Mouse (Mus musculus): ENCODE results near the gene Ppib. TPM values are rescaled to one million over a fixed set of nuclear protein-coding genes. Genes with fewer than 3 reads are reported as not detected.
A peak's percentile ranks its signal among the peaks of the same experiment; 100 is the strongest.

Ppib gene
- total RNA-seq, 2 experiments from 2014 or later: 172 to 181 TPM

DNA sequence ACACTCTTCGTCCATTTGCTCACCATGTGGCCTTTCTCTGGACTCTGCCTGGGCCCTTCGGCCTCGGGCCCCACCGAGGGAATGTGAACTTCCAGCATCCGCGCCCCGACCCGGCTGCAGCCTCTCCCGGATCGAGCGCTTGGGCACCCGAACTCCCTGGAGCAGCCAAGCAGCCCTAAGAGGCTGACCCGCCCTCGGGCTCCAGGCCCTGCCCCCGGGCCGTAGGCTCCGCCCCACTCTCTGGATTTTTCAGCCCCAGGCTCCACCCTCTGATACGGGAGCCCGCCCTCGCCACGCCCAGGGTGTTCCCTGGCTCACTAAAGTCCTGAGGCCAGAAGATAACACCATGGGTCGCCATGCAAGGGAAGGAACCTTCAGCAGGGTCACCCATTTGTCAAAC, 9.6 kb downstream of the Ppib start, which contains the start of gene Snx22:
Gene Snx22 (minus strand): TSS at position 137 of the 400 bp plus-strand sequence.
- intact Hi-C loops (cut with DNase I): no loop called here
- DNase-seq (ENCODE audit: low spot score in 2 of 2): peak; percentile 43 to 56

DNA sequence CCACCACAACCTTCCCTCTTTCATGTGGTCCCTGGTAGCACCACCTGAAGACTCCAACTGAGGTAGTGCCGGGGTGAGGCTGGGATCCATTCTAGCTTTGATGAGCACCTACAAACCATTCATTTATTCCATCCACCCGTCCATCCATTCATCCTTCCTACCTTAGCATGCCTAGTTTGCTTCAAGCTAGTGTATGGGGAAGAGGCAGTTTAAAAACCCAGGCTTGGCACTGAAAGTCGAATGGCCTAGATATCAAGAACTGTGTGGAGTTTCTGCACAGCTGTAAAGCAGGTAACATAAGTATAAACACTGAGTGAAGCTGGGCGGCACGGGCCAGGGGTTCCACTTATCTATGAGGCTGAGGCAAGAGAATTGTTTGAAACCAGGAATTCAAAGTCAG, 10.1 kb downstream of the Ppib start:
- intact Hi-C loops (cut with DNase I): no loop called here
- no peak for DNase-seq (ENCODE audit: low spot score in 2 of 2)

DNA sequence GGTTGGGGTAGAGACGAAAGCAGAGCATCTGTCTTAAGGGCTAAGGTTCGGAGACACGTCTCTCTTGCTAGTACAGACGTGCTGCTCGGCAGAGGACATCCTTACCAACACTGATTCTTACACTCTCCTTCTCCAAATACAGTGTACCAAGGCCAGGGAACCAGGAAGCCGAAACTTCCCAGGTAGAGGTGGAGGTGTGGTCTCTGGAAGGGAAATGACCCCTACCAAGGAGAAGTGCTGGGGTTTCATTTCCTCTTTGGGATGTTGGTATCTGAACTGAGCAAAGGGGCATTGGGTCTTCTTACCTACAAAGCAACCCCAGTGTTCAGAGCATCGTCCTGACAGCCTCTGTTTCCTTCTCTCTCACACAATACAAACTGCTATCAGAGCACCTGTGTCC, 12.7 kb downstream of the Ppib start:
- DNase-seq (ENCODE audit: low spot score in 2 of 2): no peak
- intact Hi-C loops (cut with DNase I): no loop called here

DNA sequence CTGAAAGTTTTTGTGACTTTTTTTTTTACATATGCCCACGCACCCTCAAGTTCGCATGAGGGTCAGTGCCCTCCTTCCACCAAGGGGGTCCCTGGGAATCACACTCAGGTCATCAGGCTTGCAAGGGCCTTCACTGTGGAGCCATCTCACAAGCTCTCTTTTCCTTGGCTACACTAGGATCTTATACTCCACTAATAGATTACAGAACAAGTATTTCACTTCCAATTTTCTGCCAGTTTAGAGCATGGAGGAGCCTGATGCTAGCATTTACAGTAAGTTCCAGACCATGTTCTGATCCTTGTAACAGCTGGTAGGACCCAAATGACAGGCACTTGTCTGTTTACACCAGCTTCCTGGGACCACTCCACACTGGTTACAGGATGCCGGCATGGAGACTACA, 18.1 kb downstream of the Ppib start:
- DNase-seq (ENCODE audit: low spot score in 2 of 2): no peak
- intact Hi-C loops (cut with DNase I): no loop called here

DNA sequence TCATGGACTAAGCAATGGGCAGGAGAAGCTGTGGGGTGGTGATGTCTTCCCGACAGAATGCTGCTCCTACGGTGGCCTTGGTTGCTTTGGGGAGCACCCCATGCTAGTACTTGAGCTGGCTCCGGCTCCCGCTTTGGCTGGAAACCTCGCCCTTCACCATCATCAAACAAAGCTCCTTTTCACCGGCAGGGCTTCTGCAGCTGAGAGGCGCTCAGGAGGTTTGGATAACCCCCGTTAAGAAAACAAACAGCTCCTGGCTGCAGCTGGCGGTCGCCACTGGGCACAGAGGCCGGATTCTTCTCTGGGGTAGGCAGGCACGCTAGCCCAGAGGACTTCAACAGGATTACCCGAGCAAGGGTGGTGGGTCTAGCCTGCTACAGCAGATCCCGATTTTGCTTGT, 18.5 kb downstream of the Ppib start:
- no peak for DNase-seq (ENCODE audit: low spot score in 2 of 2)
- intact Hi-C loops (cut with DNase I): no loop called here

DNA sequence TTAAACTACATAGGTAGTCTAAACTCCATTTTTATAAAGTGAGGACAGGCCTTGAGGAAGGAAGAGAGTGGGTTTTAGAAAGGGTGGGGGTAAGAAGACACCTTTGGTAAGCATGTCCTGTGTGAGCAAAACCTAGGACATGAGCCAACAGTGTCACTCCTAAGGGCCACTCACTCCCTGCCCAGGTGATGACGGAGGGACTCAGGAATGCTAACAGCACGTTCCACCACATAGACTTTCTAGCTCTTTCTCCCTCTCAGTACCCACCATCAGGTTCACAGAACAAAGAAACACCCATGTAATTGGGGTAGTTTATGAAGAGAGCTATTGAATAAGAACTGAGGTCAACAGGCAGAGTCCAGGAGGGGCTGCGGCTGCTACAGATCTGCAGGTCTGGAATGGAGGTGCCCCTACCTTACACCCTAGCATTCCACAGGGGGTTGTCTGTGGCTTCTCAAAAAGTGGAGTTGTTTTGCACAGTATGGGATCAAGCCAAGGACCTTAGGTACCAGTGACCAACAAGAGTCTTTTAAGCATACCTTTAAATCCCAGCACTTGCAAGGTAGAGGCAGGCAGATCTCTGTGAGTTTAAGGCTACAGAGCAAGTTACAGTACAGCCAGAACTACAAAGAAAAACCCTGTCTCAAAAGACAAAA, 20.9 kb downstream of the Ppib start:
- no peak for DNase-seq (ENCODE audit: low spot score in 2 of 2)
- intact Hi-C loops (cut with DNase I): no loop called here

DNA sequence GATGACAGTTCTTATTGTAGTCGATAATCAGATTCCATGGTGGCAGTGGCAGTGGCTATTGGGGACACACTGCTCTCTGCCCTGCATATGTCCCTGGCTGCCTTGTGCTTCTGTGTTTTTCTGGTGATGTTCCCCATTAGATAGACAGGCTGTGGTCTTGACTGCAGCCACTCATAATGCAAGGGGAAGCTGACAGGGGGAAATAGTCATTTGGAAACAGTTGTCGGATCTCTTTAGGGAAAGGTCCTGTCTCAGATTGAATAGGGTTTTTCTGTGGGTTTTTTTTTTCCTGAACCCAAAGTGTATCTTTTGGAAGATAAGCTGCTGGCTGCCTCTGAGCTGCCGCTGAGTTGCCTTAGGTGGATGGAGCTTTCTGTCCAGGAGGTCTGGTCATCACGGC, 22.0 kb downstream of the Ppib start:
- intact Hi-C loops (cut with DNase I): no loop called here
- DNase-seq (ENCODE audit: low spot score in 2 of 2): no peak

DNA sequence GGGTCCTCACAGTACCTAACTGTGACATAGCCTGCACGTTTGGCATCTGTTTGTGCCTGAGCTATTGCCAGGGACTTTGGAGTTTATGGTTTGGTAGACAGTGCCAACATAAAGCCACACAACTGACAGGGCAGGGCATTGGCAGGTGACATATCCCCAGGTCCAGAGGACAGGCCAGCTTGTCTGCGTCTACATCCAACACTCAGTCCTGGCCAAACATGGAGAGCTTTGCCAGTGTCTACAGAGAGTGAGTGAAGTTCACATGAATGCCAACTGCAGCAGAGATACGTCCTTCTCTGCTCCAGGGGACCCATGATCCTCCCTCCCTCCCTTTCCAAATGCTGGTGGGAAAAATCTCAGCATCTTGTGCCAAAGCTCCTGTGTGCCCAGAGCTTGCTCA, 24.1 kb downstream of the Ppib start:
- intact Hi-C loops (cut with DNase I): no loop called here
- no peak for DNase-seq (ENCODE audit: low spot score in 2 of 2)

DNA sequence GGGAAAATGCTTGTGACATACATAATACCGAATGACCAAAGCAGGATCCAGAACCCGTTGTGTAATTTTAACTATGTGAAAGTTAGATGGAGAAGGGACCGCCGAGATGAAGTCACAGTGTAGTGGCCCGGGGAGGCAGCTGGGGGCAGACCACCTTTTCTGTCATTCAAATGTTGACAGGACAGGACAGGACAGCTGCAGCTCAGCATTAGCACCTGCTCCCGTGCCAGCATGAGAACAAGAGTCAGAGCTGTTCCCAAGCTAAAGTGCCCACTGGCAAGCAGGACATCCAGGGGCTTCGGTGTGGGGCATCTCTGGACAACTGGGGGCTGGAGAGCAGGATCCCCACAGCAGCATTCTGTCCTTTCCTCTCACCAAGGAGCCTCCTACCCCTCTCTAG, 27.0 kb downstream of the Ppib start:
- intact Hi-C loops (cut with DNase I): no loop called here

DNA sequence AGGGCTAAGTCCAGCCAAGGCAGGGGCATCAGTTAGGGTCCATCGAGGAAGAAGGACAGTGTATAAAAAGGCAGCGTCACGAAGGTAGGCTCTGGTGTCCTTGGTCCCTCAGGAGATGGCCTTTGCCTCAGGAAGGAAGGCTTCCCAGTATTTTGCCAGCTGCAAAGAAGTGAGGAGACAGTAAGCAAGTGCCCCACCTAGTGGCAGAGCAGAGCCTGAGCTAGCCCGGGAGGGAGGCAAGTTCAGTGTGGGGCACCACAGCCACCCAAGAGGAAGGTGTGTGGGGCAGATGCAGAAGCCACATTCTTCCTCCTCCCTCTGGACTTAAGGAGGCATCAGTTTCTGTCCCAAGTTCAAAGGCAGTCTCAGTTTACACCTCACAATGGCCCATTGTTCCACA, 28.4 kb downstream of the Ppib start:
- peak in 1 of 2 experiments; percentile 29 for DNase-seq (ENCODE audit: low spot score in 2 of 2)
- intact Hi-C loops (cut with DNase I): no loop called here

More for the DNA sequence above, 27.0 kb downstream of the Ppib start:
- DNase-seq (ENCODE audit: low spot score in 2 of 2): no peak

DNA sequence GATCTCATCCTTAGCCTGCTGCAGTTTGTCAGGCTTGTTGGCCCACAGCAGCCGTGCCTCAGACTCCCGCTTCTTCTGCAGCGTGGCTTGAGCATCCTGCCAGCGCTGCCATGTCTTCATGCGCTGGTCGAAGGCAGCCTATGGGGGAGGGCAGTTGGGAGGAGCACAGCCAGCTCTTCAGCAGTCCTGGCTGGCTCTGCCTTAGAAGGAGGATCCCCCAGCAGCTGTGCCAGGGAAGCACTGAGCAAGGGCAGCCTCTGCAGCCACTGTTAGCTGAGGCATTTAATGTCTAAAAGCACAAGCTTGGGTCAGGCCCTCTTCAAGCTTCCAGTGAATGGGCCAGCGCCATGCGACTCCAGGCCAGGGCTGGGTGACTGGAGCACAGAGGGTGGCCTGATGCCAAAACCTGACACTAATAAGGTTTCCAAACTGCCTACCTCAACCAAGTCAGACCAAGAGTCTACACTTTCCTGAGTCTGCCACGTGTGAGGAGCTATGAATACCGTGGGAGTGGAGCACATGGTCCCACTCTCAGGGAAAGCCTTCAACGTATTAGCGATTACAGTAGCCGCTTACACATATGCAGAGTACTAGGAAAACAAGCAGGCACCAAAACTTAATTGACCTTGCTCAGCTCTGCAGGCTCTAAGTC, 30.7 kb downstream of the Ppib start:
- DNase-seq (ENCODE audit: low spot score in 2 of 2): no peak
- intact Hi-C loops (cut with DNase I): no loop called here

DNA sequence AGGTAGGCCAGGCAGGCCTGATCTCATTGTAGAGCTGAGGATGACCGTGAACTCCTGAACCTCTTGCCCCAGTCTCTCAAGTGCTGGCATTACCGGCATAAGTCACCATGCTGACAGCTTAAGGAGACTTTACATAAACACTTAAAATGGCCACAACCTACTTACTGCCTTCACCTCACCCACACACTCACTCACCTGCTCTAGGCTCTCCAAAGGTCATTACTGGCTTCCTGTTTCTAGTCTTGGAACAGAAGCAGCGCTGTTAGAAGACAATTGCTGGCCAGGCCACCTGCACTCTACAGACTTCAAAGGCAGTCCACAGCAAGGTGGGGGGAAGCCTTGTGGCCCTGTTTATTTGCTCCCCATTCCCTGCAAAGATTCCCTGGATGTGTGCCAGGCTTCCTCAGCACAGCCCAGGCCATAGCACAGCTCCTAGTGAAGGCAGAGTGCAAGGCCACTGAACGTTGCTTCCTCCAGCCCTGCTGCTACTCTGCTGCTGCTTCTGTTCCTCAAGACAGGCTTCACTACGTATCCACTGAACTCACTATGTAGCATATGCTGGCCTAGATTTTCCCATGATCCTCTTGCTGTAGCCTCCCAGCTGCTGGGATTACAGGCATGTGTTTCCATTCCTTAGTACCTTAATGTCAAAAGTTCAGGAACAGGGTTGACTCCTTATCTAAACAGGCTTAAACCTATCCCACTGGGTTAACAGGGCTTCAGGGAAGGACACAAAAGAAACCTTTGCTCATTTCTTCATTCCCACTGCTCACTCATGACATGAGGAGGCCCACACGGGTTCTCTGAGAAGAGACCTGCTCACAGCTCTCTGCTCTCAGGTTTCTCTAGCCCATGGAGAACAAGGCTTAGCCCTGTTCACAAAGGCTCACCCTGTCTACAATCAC, 31.6 kb downstream of the Ppib start:
- intact Hi-C loops (cut with DNase I): no loop called here
- DNase-seq (ENCODE audit: low spot score in 2 of 2): no peak

DNA sequence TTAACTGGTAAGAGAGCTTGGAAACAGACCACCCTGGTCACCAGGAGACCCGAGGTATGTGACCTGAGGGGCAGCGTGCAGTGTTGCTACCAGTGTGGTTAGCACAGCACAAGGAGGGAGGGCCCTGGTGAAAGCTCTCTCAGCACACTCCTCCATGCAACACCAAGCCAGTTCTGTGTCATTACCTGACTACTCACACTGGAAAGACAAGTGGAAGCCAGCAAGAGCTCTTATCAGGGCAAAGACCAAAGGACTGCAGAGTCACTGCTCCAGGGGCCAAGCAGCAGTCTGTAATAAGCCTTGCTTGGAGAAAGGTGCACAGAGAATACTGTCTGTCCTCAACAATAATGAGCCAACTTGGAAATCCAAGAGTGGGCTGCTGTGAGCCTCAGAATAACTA, 32.6 kb downstream of the Ppib start:
- no peak for DNase-seq (ENCODE audit: low spot score in 2 of 2)
- intact Hi-C loops (cut with DNase I): no loop called here

DNA sequence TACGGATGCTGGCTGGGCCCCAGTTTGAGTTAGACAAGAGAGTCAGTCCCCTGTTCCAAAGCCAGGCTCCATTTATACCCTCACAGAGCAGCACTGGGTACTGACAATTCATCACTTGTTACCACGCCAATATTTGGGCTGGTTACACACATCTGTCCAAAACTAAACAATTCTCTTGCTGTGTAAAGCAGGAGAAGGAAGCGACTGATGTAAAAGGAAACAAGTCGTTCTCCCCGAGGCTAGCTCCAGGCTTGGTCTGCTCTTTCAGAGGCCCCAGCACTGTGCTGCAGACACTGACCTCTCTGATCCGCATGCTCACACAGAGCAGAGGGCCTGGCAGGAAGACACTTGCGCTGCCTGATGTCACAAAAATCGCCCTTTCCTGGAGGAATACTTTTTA, 41.6 kb downstream of the Ppib start:
- DNase-seq (ENCODE audit: low spot score in 2 of 2): no peak
- intact Hi-C loops (cut with DNase I): no loop called here

DNA sequence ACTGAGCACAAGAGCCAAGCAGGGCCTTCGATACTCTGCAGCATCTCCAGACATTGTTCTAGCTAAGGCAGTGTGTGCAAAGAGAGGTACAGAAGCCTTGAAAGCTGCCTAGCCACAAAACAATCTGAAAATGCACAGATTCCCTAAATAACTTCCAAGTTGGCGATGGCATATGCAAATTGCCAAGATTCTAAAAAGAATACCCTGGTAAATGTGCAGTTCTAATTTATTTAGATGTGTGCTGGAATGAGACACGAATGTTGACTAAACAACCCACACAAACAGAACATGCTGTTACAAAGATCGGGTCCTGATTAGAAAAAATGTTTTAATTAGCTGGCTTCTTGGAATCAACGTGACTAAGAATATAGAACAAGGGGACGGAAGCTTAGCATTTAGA, 42.6 kb downstream of the Ppib start:
- intact Hi-C loops (cut with DNase I): no loop called here
- no peak for DNase-seq (ENCODE audit: low spot score in 2 of 2)

DNA sequence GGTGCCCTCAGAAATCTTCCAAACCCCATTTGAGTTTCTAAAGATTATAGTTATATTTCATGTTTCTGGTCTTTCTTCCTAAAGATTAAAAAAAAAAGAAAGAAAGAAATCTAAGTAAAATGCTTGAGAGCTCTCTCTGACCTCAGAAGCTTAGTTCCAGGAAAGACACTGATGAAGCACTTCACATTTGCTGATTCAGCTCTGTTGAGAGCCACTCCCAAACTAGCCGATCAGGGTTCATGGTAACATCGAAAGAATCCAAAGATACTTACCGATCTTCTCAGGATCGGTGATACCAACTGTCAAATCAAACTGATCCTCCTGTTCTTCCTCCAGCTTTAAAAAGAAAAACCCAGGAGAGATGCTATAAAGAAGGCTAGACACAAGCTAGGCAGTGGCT, 44.6 kb downstream of the Ppib start:
- DNase-seq (ENCODE audit: low spot score in 2 of 2): no peak
- intact Hi-C loops (cut with DNase I): no loop called here

DNA sequence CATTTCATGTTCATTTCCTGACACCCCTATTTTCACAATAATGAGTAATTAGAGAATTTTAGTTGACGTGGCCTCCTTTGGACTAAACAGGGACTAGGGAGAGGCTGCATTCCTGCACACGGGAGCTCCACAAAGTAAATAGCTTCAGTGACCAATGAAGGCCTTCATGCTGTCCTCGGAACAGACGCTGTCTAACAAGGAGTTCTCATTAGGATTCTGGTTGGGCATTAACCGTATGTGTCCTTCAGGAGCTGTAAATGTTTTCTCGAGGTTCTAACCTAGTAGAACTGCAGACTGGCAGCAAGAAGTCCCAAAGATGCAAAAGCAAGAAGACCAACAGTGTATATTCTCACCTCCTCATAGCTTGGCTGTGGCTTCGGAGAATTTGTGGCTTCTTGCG, 45.1 kb downstream of the Ppib start:
- intact Hi-C loops (cut with DNase I): no loop called here
- DNase-seq (ENCODE audit: low spot score in 2 of 2): no peak

DNA sequence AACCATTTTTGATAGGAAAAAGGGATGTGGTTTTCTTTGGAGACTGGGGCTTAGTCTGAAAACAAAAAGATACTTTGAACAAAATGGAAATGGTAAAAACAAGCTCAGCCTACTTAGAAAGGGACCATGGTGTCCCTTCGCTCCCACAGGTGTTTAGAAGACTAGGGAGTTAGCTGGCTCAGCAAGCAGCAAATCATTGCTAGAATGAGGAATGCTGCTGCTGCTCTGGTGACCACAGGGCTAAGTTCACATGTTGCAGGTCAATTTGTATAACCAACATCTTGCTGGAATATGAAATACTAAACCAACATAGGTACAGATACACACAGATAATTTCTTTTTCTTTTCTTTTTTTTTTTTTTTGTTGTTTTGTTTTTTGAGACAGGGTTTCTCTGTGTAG, 49.6 kb downstream of the Ppib start:
- DNase-seq (ENCODE audit: low spot score in 2 of 2): no peak
- intact Hi-C loops (cut with DNase I): no loop called here

DNA sequence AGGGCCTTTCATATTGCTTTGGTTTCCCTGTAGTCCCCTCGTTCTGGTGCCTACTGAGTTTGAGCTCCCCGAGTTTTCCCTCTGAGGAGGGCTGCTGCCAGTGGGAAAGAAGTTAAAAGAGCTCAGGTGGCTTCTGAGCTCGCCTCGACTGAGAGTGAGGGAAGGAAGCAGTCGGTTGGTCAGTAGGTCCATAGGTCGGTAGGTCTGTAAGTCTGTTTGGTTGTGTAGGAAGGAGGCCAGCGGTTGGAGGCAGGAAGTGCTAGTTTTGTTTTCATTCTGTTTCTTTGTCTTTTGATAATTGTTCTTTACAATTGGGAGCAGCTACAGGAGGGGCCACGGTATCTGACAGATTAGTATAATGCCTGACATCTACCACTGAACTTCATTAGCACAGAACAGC, 50.1 kb downstream of the Ppib start:
- intact Hi-C loops (cut with DNase I): no loop called here
- DNase-seq (ENCODE audit: low spot score in 2 of 2): no peak

DNA sequence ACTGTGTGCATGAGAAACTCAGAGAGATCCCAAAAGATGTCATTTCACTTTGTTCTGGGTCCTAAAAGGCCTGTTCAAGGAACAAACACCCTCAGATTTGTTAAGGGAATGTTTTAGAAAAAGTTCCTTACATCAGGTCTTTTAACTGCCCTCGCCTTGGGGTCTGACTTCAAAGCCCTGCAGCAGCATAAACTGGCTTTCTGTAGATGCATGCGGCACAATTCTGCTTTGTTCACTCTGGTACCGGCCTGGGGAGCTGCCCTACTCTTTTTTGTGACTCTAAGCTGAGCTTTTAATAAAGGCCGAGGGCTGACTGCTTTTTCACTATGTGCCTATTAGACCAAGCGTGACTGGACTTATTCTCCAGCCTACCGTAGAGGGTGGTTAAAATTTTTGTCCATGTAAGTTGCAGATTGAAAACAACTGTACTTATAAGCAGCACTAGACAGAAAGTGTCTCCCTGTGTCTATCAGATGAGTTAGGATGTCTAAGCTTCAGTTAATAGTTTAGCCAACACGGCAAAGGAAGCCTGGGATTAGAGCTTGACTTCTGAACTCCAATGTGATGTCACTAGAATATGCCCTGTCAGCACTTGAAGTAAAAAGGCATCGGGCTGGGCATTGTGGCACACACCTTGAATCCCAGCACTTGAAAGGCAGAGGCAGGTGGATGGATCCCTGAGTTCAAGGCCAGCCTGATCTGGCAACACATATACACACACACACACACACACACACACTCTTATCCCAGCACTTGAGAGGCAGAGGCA, 50.8 kb downstream of the Ppib start:
- intact Hi-C loops (cut with DNase I): no loop called here
- no peak for DNase-seq (ENCODE audit: low spot score in 2 of 2)
